Mouse (Mus musculus): ENCODE results near the gene Ptprn2. TPM values are rescaled to one million over a fixed set of nuclear protein-coding genes. Genes with fewer than 3 reads are reported as not detected.
A peak's percentile ranks its signal among the peaks of the same experiment; 100 is the strongest.

The Ptprn2 gene
- polyA plus RNA-seq, 1 experiment from 2014 or later: 0.02 TPM

- Histone ChIP-seq H3K36me3 (replicated peaks) (no peaks in the 10 kb centered on the region), H3K4me2 (no peak overlapping the region), H3K4me3 (replicated peaks) (no peak overlapping the region), H3K9ac (no peak overlapping the region), H3K4me1 (replicated peaks) (no peaks in the 10 kb centered on the region), H3K27me3 (no peaks in the 10 kb centered on the region), H3K27ac (replicated peaks) (no peak overlapping the region), H3K9me3 (replicated peaks) (no peaks in the 10 kb centered on the region)
- 55% methylated on average over 7 of the region's 7 CpGs for WGBS (ENCODE audit: insufficient replicate concordance)
- ATAC-seq (ENCODE audit: insufficient read depth): no peak
Measured at GRCm38 (mm10) chr12:117042706-117043105, 557.2 kb downstream of the Ptprn2 start.

GRCm38 (mm10) chr12:117047384-117048251, 562.1 kb downstream of the Ptprn2 start:
- H3K27me3 ChIP-seq: no peaks in the 10 kb centered on the region
- H3K36me3 ChIP-seq (replicated peaks): no peaks in the 10 kb centered on the region
- H3K4me3 ChIP-seq (replicated peaks): no peak overlapping the region
- H3K9ac ChIP-seq: no peak overlapping the region
- no peaks in the 10 kb centered on the region for H3K4me1 ChIP-seq (replicated peaks)
- H3K27ac ChIP-seq (replicated peaks): no peak overlapping the region
- WGBS (ENCODE audit: insufficient replicate concordance): 15% methylated on average over 3 of the region's 3 CpGs
- no peaks in the 10 kb centered on the region for H3K9me3 ChIP-seq (replicated peaks)
- ATAC-seq (ENCODE audit: insufficient read depth): no peak
- H3K4me2 ChIP-seq: no peak overlapping the region

GRCm38 (mm10) chr12:117049829-117050228, 564.3 kb downstream of the Ptprn2 start:
- Histone ChIP-seq H3K27ac (replicated peaks) (no peak overlapping the region), H3K9me3 (replicated peaks) (no peaks in the 10 kb centered on the region), H3K4me3 (replicated peaks) (no peak overlapping the region), H3K4me2 (no peak overlapping the region), H3K27me3 (no peaks in the 10 kb centered on the region), H3K4me1 (replicated peaks) (no peaks in the 10 kb centered on the region), H3K9ac (no peak overlapping the region), H3K36me3 (replicated peaks) (no peaks in the 10 kb centered on the region)
- no peak for ATAC-seq (ENCODE audit: insufficient read depth)
- WGBS (ENCODE audit: insufficient replicate concordance): 70% methylated on average over 10 of the region's 10 CpGs

- WGBS (ENCODE audit: insufficient replicate concordance): 72% methylated on average over 9 of the region's 9 CpGs
- no peak for ATAC-seq (ENCODE audit: insufficient read depth)
- Histone ChIP-seq H3K27me3 (no peaks in the 10 kb centered on the region), H3K27ac (replicated peaks) (no peak overlapping the region), H3K9ac (no peak overlapping the region), H3K36me3 (replicated peaks) (no peaks in the 10 kb centered on the region), H3K4me2 (no peak overlapping the region), H3K9me3 (replicated peaks) (no peaks in the 10 kb centered on the region), H3K4me3 (replicated peaks) (no peak overlapping the region), H3K4me1 (replicated peaks) (no peaks in the 10 kb centered on the region)
Measured at GRCm38 (mm10) chr12:117053223-117053850, 567.8 kb downstream of the Ptprn2 start.

- Histone ChIP-seq H3K4me1 (replicated peaks) (no peaks in the 10 kb centered on the region), H3K9ac (no peak overlapping the region), H3K4me3 (replicated peaks) (no peak overlapping the region), H3K27me3 (no peaks in the 10 kb centered on the region), H3K4me2 (no peak overlapping the region), H3K27ac (replicated peaks) (no peak overlapping the region), H3K9me3 (replicated peaks) (no peaks in the 10 kb centered on the region), H3K36me3 (replicated peaks) (no peaks in the 10 kb centered on the region)
- 51% methylated on average over 21 of the region's 21 CpGs for WGBS (ENCODE audit: insufficient replicate concordance)
- no peak for ATAC-seq (ENCODE audit: insufficient read depth)
Measured at GRCm38 (mm10) chr12:117053851-117054769, 568.6 kb downstream of the Ptprn2 start.

GRCm38 (mm10) chr12:117054925-117055570, 569.5 kb downstream of the Ptprn2 start:
- Histone ChIP-seq H3K9ac (no peak overlapping the region), H3K27me3 (no peaks in the 10 kb centered on the region), H3K4me1 (replicated peaks) (no peaks in the 10 kb centered on the region), H3K36me3 (replicated peaks) (no peaks in the 10 kb centered on the region), H3K4me2 (no peak overlapping the region), H3K9me3 (replicated peaks) (no peaks in the 10 kb centered on the region), H3K4me3 (replicated peaks) (no peak overlapping the region), H3K27ac (replicated peaks) (no peak overlapping the region)
- no peak for ATAC-seq (ENCODE audit: insufficient read depth)
- WGBS (ENCODE audit: insufficient replicate concordance): 68% methylated on average over 10 of the region's 10 CpGs

- no peak overlapping the region for H3K9ac ChIP-seq
- peak; percentile 37; the same call in 1 of the 2 replicates for ATAC-seq (ENCODE audit: insufficient read depth)
- H3K27me3 ChIP-seq: no peaks in the 10 kb centered on the region
- 49% methylated on average over 6 of the region's 6 CpGs for WGBS (ENCODE audit: insufficient replicate concordance)
- no peak overlapping the region for H3K27ac ChIP-seq (replicated peaks)
- no peak overlapping the region for H3K4me2 ChIP-seq
- H3K36me3 ChIP-seq (replicated peaks): no peaks in the 10 kb centered on the region
- H3K9me3 ChIP-seq (replicated peaks): no peaks in the 10 kb centered on the region
- H3K4me1 ChIP-seq (replicated peaks): no peaks in the 10 kb centered on the region
- no peak overlapping the region for H3K4me3 ChIP-seq (replicated peaks)
Measured at GRCm38 (mm10) chr12:117058184-117058958, 572.9 kb downstream of the Ptprn2 start.

- Histone ChIP-seq H3K4me1 (replicated peaks) (no peaks in the 10 kb centered on the region), H3K27me3 (no peaks in the 10 kb centered on the region), H3K4me2 (no peak overlapping the region), H3K9me3 (replicated peaks) (no peaks in the 10 kb centered on the region), H3K9ac (no peak overlapping the region), H3K4me3 (replicated peaks) (no peak overlapping the region), H3K27ac (replicated peaks) (no peak overlapping the region), H3K36me3 (replicated peaks) (no peaks in the 10 kb centered on the region)
- WGBS (ENCODE audit: insufficient replicate concordance): 82% methylated on average over 7 of the region's 7 CpGs
- ATAC-seq (ENCODE audit: insufficient read depth): no peak
Measured at GRCm38 (mm10) chr12:117058975-117059374, 573.5 kb downstream of the Ptprn2 start.

GRCm38 (mm10) chr12:117077664-117078063, 592.1 kb downstream of the Ptprn2 start:
- WGBS (ENCODE audit: insufficient replicate concordance): 46% methylated on average over 7 of the region's 7 CpGs
- Histone ChIP-seq H3K4me3 (replicated peaks) (no peak overlapping the region), H3K36me3 (replicated peaks) (no peaks in the 10 kb centered on the region), H3K27me3 (no peaks in the 10 kb centered on the region), H3K9me3 (replicated peaks) (no peaks in the 10 kb centered on the region), H3K9ac (no peak overlapping the region), H3K27ac (replicated peaks) (no peak overlapping the region), H3K4me1 (replicated peaks) (no peaks in the 10 kb centered on the region), H3K4me2 (no peak overlapping the region)
- no peak for ATAC-seq (ENCODE audit: insufficient read depth)

- Histone ChIP-seq H3K4me1 (replicated peaks) (no peaks in the 10 kb centered on the region), H3K4me3 (replicated peaks) (no peak overlapping the region), H3K36me3 (replicated peaks) (no peaks in the 10 kb centered on the region), H3K9ac (no peak overlapping the region), H3K9me3 (replicated peaks) (no peaks in the 10 kb centered on the region), H3K27ac (replicated peaks) (no peak overlapping the region), H3K4me2 (no peak overlapping the region), H3K27me3 (no peaks in the 10 kb centered on the region)
- 60% methylated on average over 5 of the region's 5 CpGs for WGBS (ENCODE audit: insufficient replicate concordance)
- ATAC-seq (ENCODE audit: insufficient read depth): no peak
Measured at GRCm38 (mm10) chr12:117078945-117079344, 593.4 kb downstream of the Ptprn2 start.
